Mouse (Mus musculus): ENCODE measurements at regions not wholly inside any gene's neighbourhood (a gene's known extent, or its start where the extent isn't known, plus 50 kb on each side); places are given as distances from the start of the nearest gene placed in this dataset.

DNA sequence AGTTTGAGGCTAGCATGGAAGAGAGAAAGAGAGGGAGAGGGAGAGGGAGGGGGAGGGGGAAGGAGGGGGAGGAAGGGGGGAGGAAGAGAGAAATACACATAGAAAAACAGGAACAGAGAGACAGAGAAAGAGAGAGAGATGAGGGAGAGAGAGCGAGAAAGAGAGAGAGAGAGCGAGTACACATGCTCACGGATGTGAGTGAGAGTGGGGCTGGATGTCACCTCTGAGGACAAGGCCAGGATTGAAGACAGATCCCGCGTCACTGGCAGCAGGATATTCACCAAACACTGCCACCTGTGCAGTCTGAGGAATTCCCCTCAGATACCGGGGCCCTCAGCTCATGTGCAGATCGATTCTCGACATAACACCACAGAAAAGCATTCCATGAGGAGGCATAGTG lies 87.3 kb upstream of the Cpsf6 start:
- TF ChIP-seq CTCF (IDR thresholded peaks at IDR 0.05; ENCODE audit: insufficient read depth, low read length) = no peak
- no peak for TF ChIP-seq POLR2A (IDR thresholded peaks at IDR 0.05; ENCODE audit: borderline replicate concordance, extremely low read depth, low read depth, low read length)
